Mouse (Mus musculus) gastrocnemius, postnatal 4 days (tissue): ENCODE data around the gene Efnb2. TPM values are rescaled to one million over a fixed set of nuclear protein-coding genes. Genes with fewer than 3 reads are reported as not detected.
A peak's percentile ranks its signal among the peaks of the same experiment; 100 is the strongest.

Experiments used
- DNase-seq, 2 experiments: peaks; one replicate each; pipeline ENCODE4 v3.0.0; 2021 to 2022; ENCODE audit warnings: low spot score in 2 of 2, mixed read lengths in 2 of 2
- long read RNA-seq, 2 experiments: library from polyadenylated mRNA; stranded (forward); transcript quantifications; one replicate each; pipeline ENCODE4 v2.0.0; 2021
- total RNA-seq, 2 experiments: library from RNA; stranded (reverse); gene quantifications; 2 replicates each; pipeline ENCODE4 v1.2.3; 2021

The Efnb2 gene
- total RNA-seq: 10 to 100 TPM; 25.1 to 28.3 TPM
- long read RNA-seq, experiment 1, full-length matches to known transcripts: 3 of 9 reads
- long read RNA-seq, experiment 1, partial matches to known transcripts: 0 of 9 reads
- long read RNA-seq, experiment 1, other reads (novel, unspliced or antisense): 6 of 9 reads
- long read RNA-seq, experiment 2, full-length matches to known transcripts: 6 of 8 reads
- long read RNA-seq, experiment 2, partial matches to known transcripts: 0 of 8 reads
- long read RNA-seq, experiment 2, other reads (novel, unspliced or antisense): 2 of 8 reads

- peak; percentile 93 to 94 for DNase-seq
These were observed at the start of gene Efnb2 for GRCm38 (mm10) chr8:8661103-8661758. Efnb2 (minus strand) TSS chr8:8661242.

GRCm38 (mm10) chr8:8704813-8705212 is 43.8 kb upstream of the Efnb2 start:
- no peak for DNase-seq

- no peak for DNase-seq
These were observed 42.6 kb upstream of the Efnb2 start for GRCm38 (mm10) chr8:8703668-8704067.

- DNase-seq: no peak
These were observed 39.8 kb upstream of the Efnb2 start for GRCm38 (mm10) chr8:8700821-8701220.

GRCm38 (mm10) chr8:8700229-8700628 is 39.2 kb upstream of the Efnb2 start:
- no peak for DNase-seq

- DNase-seq: peak; percentile 98 to 99
These were observed 29.4 kb upstream of the Efnb2 start, which contains the start of gene Arglu1 for GRCm38 (mm10) chr8:8690146-8691092. Arglu1 (minus strand) TSS chr8:8690521.

- peak; percentile 61 to 68 for DNase-seq
These were observed 28.6 kb upstream of the Efnb2 start for GRCm38 (mm10) chr8:8689454-8690145.

GRCm38 (mm10) chr8:8688823-8689453 is 27.9 kb upstream of the Efnb2 start:
- DNase-seq: no peak

GRCm38 (mm10) chr8:8685517-8685916 is 24.5 kb upstream of the Efnb2 start:
- DNase-seq: no peak

GRCm38 (mm10) chr8:8682697-8683096 is 21.7 kb upstream of the Efnb2 start:
- DNase-seq: no peak

- DNase-seq: no peak
These were observed 17.2 kb upstream of the Efnb2 start for GRCm38 (mm10) chr8:8678236-8678635.

GRCm38 (mm10) chr8:8674864-8675263 is 13.8 kb upstream of the Efnb2 start:
- DNase-seq: no peak

GRCm38 (mm10) chr8:8661759-8662138 is 707 bp upstream of the Efnb2 start:
- peak; percentile 77 to 90 for DNase-seq

- DNase-seq: no peak
These were observed 539 bp downstream of the Efnb2 start for GRCm38 (mm10) chr8:8660307-8661098.

- DNase-seq: peak; percentile 26 to 53
These were observed 1.3 kb downstream of the Efnb2 start for GRCm38 (mm10) chr8:8659503-8660306.

- peak; percentile 71 to 83 for DNase-seq
These were observed 2.4 kb downstream of the Efnb2 start for GRCm38 (mm10) chr8:8658426-8659224.

GRCm38 (mm10) chr8:8657692-8658355 is 3.2 kb downstream of the Efnb2 start:
- DNase-seq: no peak
